Mouse (Mus musculus) C2C12 (cell line): Measurements from ENCODE around the gene Nif3l1. TPM values are rescaled to one million over a fixed set of nuclear protein-coding genes. Genes with fewer than 3 reads are reported as not detected.

ENCODE experiments used
- H3K27me3 ChIP-seq: one replicate; pipeline ENCODE4 v1.6.1; 2011; ENCODE audit not compliant: control insufficient read depth, insufficient read depth, insufficient read length
- H3K36me3 ChIP-seq: one replicate; pipeline ENCODE4 v1.6.1; 2011; ENCODE audit not compliant: control insufficient read depth, insufficient read depth
- H3K4me3 ChIP-seq: one replicate; pipeline ENCODE4 v1.5.1; 2011; ENCODE audit warnings: mild to moderate bottlenecking, control low read depth; ENCODE audit not compliant: poor library complexity, insufficient read depth, severe bottlenecking
- H3K79me2 ChIP-seq: one replicate; pipeline ENCODE4 v1.6.1; 2011; ENCODE audit not compliant: control insufficient read depth, insufficient read depth
- H3K79me3 ChIP-seq: one replicate; pipeline ENCODE4 v1.6.1; 2011; ENCODE audit warnings: low read depth, control low read depth
- H3ac ChIP-seq: one replicate; pipeline ENCODE3; 2011; ENCODE audit warnings: low read depth; ENCODE audit not compliant: control insufficient read depth, insufficient read length
- CEBPB ChIP-seq: IDR thresholded peaks from one replicate; pipeline ENCODE4 v1.6.1; 2011; ENCODE audit warnings: low read depth, mild to moderate bottlenecking, control low read depth, moderate library complexity
- CTCF ChIP-seq: IDR thresholded peaks from one replicate; pipeline ENCODE4 v1.5.1; 2011; ENCODE audit not compliant: control insufficient read depth, insufficient read depth, insufficient read length
- FOSL1 ChIP-seq: IDR thresholded peaks from one replicate; pipeline ENCODE4 v1.8.0; 2011; ENCODE audit warnings: mild to moderate bottlenecking, low read length; ENCODE audit not compliant: poor library complexity, insufficient read depth, severe bottlenecking
- MAX ChIP-seq: IDR thresholded peaks from one replicate; pipeline ENCODE4 v1.6.1; 2011; ENCODE audit warnings: mild to moderate bottlenecking, control low read depth
- MYOD1 ChIP-seq: IDR thresholded peaks from one replicate; pipeline ENCODE4 v1.6.1; 2011; ENCODE audit warnings: low read depth; ENCODE audit not compliant: control insufficient read depth, insufficient read length
- MYOG ChIP-seq: IDR thresholded peaks from one replicate; pipeline ENCODE4 v1.6.1; 2011; ENCODE audit not compliant: control insufficient read depth, insufficient read length; ENCODE audit errors: extremely low read depth
- USF1 ChIP-seq: IDR thresholded peaks from one replicate; pipeline ENCODE4 v1.6.1; 2011; ENCODE audit warnings: low read depth, mild to moderate bottlenecking, control low read depth, moderate library complexity
- polyA plus RNA-seq: library from polyadenylated mRNA; unstranded; fragments of >200 nt; fragmentation: generic; extraction: Trizol; gene quantifications from one replicate; pipeline ENCODE4 v1.2.1, GENCODE M21; 2012; ENCODE audit warnings: missing spikeins

Gene Nif3l1
- polyA plus RNA-seq, 1 experiment: 43.3 TPM

- H3ac ChIP-seq: no peak overlapping the region
- H3K4me3 ChIP-seq: no peak overlapping the region
- TF ChIP-seq MYOD1 (no peak), CTCF (no peak), MYOG (no peak), FOSL1 (no peak), CEBPB (no peak), MAX (no peak), USF1 (no peak)
- H3K79me3 ChIP-seq: no peaks in the 10 kb centered on the region
- peaks cover 90% of the 10 kb centered on the region for H3K36me3 ChIP-seq
- H3K79me2 ChIP-seq: no peaks in the 10 kb centered on the region
- no peaks in the 10 kb centered on the region for H3K27me3 ChIP-seq
These were observed 13.9 kb downstream of the Nif3l1 start for GRCm38 (mm10) chr1:58458867-58459266.

GRCm38 (mm10) chr1:58460566-58460965 is 15.6 kb downstream of the Nif3l1 start:
- TF ChIP-seq MAX (no peak), CEBPB (no peak), MYOG (no peak)
- no peak overlapping the region for H3K4me3 ChIP-seq
- no peaks in the 10 kb centered on the region for H3K27me3 ChIP-seq
- peaks cover 93% of the 10 kb centered on the region for H3K36me3 ChIP-seq
- H3K79me3 ChIP-seq: no peaks in the 10 kb centered on the region
- H3ac ChIP-seq: no peak overlapping the region
- no peaks in the 10 kb centered on the region for H3K79me2 ChIP-seq

GRCm38 (mm10) chr1:58463935-58464334 is 19.0 kb downstream of the Nif3l1 start:
- Histone ChIP-seq H3K79me2 (no peaks in the 10 kb centered on the region), H3ac (no peak overlapping the region), H3K79me3 (no peaks in the 10 kb centered on the region), H3K27me3 (no peaks in the 10 kb centered on the region), H3K4me3 (no peak overlapping the region), H3K36me3 (peaks cover 81% of the 10 kb centered on the region)
- TF ChIP-seq USF1: no peak
- no peak for TF ChIP-seq CEBPB
- TF ChIP-seq MAX: no peak
- no peak for TF ChIP-seq MYOD1
- no peak for TF ChIP-seq FOSL1
- TF ChIP-seq MYOG: no peak
- TF ChIP-seq CTCF: no peak

- H3K36me3 ChIP-seq: peaks cover 84% of the 10 kb centered on the region
These were observed 20.1 kb downstream of the Nif3l1 start for GRCm38 (mm10) chr1:58465042-58465441.

GRCm38 (mm10) chr1:58465561-58465960 is 20.6 kb downstream of the Nif3l1 start:
- no peak overlapping the region for H3K4me3 ChIP-seq
- no peaks in the 10 kb centered on the region for H3K27me3 ChIP-seq
- H3K79me3 ChIP-seq: no peaks in the 10 kb centered on the region
- no peak overlapping the region for H3ac ChIP-seq
- H3K79me2 ChIP-seq: no peaks in the 10 kb centered on the region
- no peak for TF ChIP-seq CEBPB
- no peak for TF ChIP-seq MAX
- no peak for TF ChIP-seq USF1
- no peak for TF ChIP-seq CTCF
- no peak for TF ChIP-seq MYOD1
- TF ChIP-seq FOSL1: no peak
- TF ChIP-seq MYOG: no peak
- H3K36me3 ChIP-seq: peaks cover 84% of the 10 kb centered on the region

More at GRCm38 (mm10) chr1:58465042-58465441, 20.1 kb downstream of the Nif3l1 start:
- Histone ChIP-seq H3K79me3 (no peaks in the 10 kb centered on the region), H3K27me3 (no peaks in the 10 kb centered on the region), H3K4me3 (no peak overlapping the region), H3ac (no peak overlapping the region), H3K79me2 (no peaks in the 10 kb centered on the region)
- no peak for TF ChIP-seq CEBPB
- TF ChIP-seq MAX: no peak
- no peak for TF ChIP-seq FOSL1
- TF ChIP-seq MYOG: no peak
- TF ChIP-seq USF1: no peak
- no peak for TF ChIP-seq CTCF
- TF ChIP-seq MYOD1: no peak

GRCm38 (mm10) chr1:58475662-58476061 is 30.7 kb downstream of the Nif3l1 start:
- Histone ChIP-seq H3K36me3 (peaks cover 84% of the 10 kb centered on the region), H3K27me3 (no peaks in the 10 kb centered on the region), H3ac (no peak overlapping the region), H3K79me3 (no peaks in the 10 kb centered on the region), H3K4me3 (no peak overlapping the region), H3K79me2 (no peaks in the 10 kb centered on the region)
- TF ChIP-seq CTCF (no peak), MYOD1 (no peak), MYOG (no peak), USF1 (no peak), CEBPB (no peak), FOSL1 (no peak), MAX (no peak)
